Mouse (Mus musculus) ovary, postnatal 36 days (tissue): ENCODE results near the gene Man2a2.
"Not testable (repeated sequence)": the region's sequence is repeated elsewhere in the genome, so short reads cannot be mapped to it uniquely, and the experiment has no call there.

Experiments
- DNase-seq: peaks from one replicate; pipeline ENCODE4 v3.0.0; 2022; ENCODE audit warnings: low spot score, mixed read lengths

Man2a2 gene

GRCm38 (mm10) chr7:80334848-80335247 is 36.3 kb downstream of the Man2a2 start:
- no peak for DNase-seq

GRCm38 (mm10) chr7:80331433-80331832 is 39.7 kb downstream of the Man2a2 start:
- no peak for DNase-seq

GRCm38 (mm10) chr7:80330278-80330677 is 40.9 kb downstream of the Man2a2 start:
- DNase-seq, result no peak

- no peak for DNase-seq
Measured at GRCm38 (mm10) chr7:80326076-80326475, 45.1 kb downstream of the Man2a2 start.

GRCm38 (mm10) chr7:80325292-80325868 is 45.8 kb downstream of the Man2a2 start:
- DNase-seq, result no peak

- DNase-seq, result not testable (repeated sequence)
Measured at GRCm38 (mm10) chr7:80324816-80325119, 46.4 kb downstream of the Man2a2 start.

DNA sequence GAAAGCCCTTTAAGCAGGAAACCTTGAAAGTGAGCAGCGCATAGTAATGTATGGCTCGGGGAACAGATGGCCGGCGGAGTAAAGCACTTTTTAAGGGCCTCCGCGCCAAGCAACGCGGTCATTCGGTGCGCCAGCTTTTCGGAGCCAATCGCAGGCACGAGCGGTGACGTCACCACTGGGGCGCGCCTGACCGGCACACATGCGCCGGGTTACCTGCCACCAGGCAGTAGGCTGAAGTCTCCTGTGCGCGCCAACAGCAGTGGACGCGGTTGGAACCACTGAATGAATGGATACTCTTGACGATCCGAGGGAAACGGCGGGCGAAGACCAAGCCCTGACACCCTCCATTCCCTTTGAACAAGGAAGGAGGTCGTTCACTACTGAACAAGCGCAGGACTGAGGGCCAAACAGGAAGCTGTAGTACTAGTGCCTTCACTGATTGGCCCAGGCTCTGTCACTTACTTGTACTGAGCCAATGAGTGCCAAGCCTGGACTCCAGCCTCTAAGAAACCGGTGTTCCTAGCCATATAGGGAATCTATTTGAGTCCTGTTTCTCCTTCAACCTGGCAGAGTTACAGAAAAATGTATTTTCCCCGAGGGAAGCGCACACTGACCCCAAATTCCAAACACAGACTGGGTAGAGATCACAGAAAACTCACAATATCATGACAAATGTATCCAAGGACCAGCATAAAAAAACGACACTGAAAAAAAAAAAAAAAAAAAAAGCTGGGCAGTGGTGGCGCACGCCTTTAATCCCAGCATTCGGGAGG is 46.9 kb downstream of the Man2a2 start, which contains the start of gene Rccd1:
Rccd1 (minus strand) TSS at position 412 of the 773 bp plus-strand sequence.
- DNase-seq, result peak; percentile 92

DNA sequence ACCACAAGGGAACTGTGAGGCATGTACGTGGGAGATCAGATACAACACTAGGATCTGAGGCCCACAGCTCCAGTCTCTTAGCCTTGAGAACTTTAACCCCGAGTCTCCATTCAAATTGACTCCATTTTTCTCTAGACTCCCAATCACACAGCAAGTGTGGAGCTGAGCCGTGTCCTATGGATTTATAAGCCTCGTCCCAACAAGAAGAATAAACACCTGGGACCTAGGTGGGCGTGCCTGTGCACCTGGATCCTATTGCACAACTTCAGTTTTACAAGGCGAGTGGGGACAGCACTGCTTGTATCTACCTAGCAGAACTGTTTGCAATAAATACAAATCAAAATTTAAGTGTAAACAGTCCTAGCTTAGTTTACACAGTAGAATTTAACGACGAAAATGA is 47.8 kb downstream of the Man2a2 start:
- no peak for DNase-seq

DNA sequence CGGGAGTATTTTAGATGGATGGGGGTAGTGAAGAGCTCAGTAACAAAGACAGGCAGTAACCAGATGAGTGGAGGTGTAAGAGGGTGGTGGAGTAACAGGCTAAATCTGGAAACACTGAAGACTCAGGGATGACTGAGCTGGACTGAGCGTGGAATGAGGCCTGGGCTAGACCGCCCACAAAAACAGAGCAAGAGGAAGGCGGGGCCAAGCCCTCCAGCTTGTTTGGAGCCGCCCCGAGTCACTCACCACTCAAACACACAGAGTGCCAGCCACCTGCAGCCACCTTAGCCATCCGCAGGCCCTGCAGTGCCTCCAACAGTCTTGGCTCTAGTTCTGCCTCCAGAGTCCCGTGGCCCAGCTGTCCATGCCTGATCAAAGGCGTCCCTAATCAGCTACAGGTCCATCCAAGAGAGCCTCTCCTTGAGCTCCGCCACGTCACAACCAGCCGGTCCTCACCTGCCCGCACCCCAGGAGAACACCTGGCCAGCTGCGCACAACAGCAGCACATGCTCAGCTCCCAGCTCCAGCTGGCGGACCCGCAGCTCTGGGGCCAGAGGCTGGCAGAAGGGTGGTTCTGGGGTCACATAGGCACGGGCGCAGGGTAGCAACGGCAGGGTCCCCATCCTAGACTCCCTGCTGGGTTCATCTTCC is 51.2 kb downstream of the Man2a2 start:
- DNase-seq, result no peak

GRCm38 (mm10) chr7:80318670-80319069 is 52.5 kb downstream of the Man2a2 start:
- no peak for DNase-seq

DNA sequence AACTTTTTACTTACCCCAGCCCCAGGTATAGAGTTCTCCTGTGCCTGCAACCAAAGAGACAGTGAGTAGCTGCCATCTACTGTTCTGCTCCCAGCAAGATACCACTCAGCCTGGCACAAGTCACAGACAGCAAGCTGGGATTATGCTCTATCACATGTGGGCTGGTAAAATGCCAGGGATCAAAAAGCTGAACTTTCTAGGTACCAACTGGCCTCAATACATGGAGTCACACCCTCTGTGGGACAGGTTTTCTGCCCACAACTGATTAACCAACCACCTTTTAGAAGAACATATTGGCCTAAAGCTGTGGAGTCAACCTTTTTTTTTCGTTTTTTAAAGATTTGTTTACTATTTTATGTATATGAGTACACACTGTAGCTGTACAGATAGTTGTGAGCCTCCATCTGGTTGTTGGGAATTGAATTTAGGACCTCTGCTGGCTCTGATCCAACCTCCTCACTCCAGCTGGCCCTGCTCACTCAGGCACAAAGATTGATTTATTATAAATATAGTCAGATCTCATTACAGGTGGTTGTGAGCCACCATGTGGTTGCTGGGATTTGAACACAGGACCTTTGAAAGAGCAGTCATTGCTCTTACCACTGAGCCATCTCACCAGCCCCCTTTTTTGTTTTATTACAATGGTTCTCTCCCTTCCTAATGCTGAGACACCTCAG is 53.6 kb downstream of the Man2a2 start:
- DNase-seq, result no peak

DNA sequence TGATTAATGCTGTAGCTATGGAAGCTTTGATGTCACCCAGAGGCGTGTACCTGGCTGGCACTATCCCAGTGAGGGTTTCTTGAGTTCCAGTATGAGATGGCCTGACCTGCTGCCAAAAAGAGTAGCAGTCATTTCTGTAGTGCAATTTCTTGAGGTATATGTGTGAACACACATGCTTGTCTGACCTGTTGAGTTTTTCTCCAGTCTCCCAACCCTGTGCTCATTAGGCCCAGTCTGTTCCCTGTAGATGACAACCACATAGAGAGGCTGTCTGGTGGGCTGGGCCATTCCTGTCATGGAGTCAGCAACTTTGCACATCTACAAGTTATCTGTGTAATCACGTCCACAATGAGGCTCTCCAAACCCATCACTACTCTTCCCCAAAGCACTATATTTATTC is 55.4 kb downstream of the Man2a2 start:
- no peak for DNase-seq

GRCm38 (mm10) chr7:80310771-80311170 is 60.4 kb downstream of the Man2a2 start:
- DNase-seq, result no peak

- no peak for DNase-seq
Measured at GRCm38 (mm10) chr7:80307766-80308165, 63.4 kb downstream of the Man2a2 start.

DNA sequence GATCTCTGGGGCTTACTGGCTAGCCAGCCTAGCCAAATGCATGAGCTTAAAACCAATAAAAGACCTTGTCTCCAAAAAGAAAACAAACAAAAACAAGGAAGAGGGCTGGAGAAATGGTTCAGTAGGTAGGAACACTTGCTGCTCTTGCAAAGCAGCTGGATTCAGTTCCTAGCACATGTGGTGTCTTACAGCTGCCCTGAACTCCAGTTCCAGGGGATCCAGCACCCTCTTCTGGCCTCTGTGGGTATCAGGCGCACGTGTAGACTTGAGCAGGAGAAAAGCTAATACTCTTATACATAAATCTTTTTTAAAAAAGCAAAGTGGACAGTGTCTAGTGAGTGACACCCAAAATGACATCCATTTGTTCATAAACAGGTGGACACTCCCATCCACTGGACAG is 69.7 kb downstream of the Man2a2 start:
- DNase-seq, result no peak

DNA sequence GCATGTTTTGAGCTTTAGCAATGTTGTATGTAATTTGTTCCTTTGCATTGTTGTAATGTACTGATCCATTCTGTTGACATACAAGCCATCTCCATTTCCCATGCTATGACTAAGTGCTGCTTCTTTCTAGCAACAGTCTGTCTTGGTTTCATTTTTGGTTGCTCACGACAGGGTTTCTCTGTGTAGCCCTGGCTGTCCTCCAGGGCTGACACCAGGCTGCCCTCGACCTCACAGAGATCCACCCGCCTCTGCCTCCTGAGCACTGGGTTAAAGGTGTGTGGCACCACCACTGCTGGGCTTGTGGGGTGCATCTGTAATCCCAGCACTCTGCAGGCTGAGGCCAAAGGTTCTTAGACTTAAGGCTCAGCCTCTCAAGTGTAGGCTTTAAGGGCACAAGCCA is 71.6 kb downstream of the Man2a2 start:
- no peak for DNase-seq
